Mouse (Mus musculus): ENCODE results near the gene D17H6S53E.

- TF ChIP-seq CTCF (IDR thresholded peaks at IDR 0.05; ENCODE audit: low read depth) (peak; percentile 55), EP300 (IDR thresholded peaks at IDR 0.05; ENCODE audit: low read depth) (no peak)
These were observed 48.4 kb upstream of the D17H6S53E start, which contains the start of gene Ly6g6d for GRCm38 (mm10) chr17:35077786-35078233.
